Mouse (Mus musculus): Measurements from ENCODE around the gene Pars2. TPM values are rescaled to one million over a fixed set of nuclear protein-coding genes. Genes with fewer than 3 reads are reported as not detected.

The Pars2 gene
- total RNA-seq, 2 experiments from 2014 or later: 6.0 to 8.7 TPM

DNA sequence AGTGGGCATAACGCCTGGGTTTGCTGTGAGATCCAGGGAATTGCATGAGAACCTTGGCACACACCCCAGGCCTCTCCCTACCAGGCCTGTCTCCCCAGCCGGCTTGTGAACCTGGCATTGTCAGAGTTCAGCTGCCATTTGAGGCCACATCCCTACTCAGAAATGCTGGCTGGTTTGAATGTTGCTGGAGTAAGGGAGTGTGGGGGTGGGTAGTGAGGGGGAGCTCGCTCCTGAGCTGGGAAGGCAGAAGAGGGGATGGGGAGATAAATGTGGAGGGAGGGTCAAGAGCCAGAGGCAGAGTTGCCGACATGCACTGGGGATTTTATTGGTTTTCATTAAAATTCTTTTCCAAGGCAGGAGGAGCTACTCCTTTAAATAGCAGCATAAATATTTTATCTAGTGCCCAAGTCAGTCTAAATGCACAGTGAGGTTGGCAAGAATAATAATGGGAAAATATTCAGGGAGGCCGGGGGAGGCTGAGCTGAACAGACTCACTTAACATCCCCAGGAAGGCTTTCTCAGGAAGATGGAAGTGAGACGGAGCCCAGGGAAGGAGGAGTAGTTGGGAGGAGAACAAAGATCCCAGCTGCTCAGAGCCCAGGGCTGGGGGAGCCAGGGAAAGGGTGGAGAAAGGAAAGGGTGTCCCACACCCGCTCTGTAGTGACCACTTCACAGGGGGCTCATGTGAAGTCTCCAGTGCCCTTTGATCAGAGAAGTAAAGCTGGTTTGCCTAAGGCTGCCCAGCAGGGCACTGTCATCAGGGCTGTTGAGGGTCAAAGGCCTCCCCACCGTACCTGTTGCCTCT lies 17.4 kb upstream of the Pars2 start:
- peak; percentile 18 for DNase-seq

GRCm38 (mm10) chr4:106634086-106634479 lies 16.8 kb upstream of the Pars2 start:
- no peak for DNase-seq

DNA sequence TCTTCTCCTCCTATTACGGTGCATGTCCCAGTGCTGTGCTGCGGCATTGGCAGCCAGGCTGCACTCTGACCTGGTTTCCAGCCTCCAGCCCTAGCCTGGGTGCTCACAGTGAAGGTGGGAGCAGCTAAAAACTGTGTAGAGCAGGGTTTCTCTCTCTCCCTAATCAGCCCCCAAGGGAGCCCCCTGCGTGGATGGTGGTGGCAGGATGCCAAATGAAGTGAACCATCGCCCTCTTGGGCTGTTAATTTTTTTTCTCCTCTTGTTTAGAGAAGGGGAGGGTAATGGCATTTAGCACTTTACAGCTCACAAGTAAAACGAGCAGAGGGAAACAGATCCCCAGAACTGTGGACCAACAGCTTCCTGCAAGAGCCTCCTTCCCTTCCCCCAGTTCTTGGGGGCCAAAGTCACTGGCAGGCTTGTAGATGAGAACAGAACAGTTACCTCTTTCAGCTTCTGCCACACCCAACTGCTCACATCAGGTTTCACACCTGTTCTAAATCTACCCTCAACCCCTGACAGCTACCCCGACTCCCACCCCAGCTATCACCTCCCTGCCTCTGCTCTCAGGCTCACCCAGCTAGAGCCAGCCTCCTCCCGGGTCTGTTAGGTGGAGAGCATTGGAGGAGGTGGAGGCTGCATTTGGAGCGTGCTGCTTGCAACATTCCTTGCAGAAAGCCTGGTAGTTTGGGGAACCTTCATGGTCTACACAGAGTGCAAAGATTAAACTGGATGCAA lies 7.2 kb upstream of the Pars2 start:
- DNase-seq: peak; percentile 13

GRCm38 (mm10) chr4:106644218-106644610 lies 6.7 kb upstream of the Pars2 start:
- DNase-seq: no peak

- no peak for DNase-seq
Observed at GRCm38 (mm10) chr4:106645797-106646196, 5.1 kb upstream of the Pars2 start.

DNA sequence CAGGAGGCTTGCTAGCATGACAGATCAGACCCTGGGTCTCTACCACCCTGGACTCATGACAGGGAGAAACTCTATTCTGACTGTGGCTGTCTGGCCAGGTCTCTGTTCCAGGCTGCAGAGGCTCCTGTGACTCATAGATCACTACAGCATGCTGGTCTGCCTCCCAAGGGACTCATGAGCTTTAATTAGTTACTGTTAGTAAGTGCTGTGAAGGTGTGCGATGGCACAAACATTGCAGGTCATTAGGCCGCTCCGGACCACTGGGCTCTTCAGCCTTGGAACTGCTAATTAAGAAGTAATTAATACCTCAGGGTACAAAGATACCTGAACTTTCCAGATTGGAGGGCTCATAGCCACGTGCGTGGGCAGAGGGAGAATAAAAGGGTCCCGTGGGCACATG lies 3.7 kb upstream of the Pars2 start:
- DNase-seq: no peak

DNA sequence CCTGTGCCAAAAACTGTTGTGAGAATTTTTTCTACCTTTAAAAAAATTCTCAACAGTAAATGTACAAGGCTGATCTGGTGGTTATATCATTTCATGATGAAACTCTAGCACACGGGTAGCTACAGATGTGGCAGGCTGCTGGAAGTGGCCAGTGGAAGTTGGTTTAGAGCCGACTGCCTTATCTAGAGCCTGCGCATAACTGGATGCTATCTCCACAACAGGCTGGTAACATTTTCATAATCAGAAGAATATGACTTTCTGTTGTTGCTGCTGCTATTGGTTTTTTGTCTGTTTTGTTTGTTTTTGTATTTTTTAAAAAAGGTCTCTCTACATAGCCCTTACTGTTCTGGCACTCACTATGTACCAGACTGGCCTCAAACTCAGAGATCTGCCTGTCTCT lies 1.7 kb downstream of the Pars2 start:
- DNase-seq: no peak

- DNase-seq: no peak
Observed at GRCm38 (mm10) chr4:106653051-106653450, 2.2 kb downstream of the Pars2 start.

DNA sequence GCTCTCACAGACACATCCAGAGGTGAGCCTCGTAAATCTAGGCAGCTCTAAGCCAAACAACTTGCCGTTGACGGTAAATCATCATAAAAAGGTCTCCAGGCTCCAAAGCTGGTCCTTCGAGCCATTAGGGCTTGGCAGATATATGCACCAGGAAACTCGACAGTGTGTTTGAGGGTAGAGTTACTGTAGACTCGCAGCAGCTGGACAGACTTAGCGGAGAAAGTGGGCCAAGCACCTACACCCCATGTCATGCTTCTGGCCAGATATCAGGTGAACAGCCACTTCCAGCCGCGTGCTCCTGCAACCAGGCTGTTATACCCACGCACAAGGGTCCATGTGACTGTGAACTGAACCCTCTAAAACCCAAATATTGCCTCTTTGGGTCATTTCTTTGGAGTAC lies 4.8 kb downstream of the Pars2 start:
- DNase-seq: no peak

DNA sequence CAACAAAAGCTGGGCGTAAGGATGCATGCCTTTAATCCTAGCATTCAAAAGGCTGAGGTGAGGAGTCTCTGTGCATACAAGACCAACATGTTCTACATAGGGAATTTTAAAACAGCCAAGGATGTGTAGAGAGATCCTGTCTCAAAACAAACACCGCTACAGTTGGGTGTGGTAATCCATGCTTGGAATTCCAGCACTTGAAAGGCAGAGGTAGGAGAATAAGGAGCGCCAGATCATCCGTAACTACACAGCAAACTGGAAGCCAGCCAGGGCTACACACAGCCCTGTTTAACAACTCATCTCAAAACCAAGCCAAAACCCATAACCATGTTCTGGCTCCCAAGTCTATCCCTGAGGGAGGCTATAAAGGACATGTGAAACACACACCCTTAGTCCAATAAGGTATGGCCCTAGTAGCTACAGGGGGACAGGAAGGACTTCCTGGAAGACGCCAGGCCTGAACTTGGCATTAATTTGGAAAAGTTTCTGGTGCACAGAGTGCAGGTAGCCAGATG lies 13.1 kb downstream of the Pars2 start:
- no peak for DNase-seq

- no peak for DNase-seq
Observed at GRCm38 (mm10) chr4:106664697-106665096, 13.8 kb downstream of the Pars2 start.

DNA sequence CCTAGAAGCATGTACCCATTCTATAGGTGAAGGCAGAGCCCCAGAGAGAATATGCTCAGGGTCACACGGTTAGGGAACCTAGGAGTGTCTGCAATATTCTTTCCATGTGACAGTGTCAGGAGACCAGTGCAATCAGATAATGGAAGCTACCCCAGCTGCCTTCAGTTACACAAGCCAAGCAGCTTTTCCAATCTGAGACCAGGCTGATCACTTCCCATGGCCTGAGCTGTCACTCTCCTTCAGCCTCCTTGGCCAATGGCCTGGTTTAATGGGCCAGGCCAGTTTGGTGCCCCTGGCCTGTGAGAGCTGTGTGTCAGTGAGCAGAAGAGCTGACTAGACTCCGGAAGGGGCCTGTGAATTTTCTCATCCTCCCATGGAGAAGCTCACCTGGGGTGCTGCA lies 14.4 kb downstream of the Pars2 start:
- DNase-seq: no peak

- no peak for DNase-seq
Observed at GRCm38 (mm10) chr4:106665673-106666072, 14.8 kb downstream of the Pars2 start.

DNA sequence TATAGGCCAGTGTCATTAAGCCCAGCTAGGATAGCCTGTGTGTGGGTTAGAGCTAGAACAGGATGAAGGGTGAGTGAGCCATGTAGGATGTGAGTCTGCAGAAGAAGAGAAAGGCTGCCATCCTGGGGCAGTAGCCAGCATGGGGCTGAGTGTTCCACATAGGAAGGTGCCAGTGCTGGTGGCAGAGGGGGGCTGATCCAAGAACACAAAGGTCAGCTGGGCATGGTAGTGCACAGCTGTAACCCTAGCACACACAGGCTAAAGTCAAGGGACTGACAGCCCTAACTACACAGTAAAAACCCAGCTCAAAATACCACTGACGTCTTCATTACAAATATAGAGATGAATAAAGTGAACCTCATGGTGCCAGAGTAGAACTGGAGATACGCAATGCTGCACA lies 15.7 kb downstream of the Pars2 start:
- no peak for DNase-seq

DNA sequence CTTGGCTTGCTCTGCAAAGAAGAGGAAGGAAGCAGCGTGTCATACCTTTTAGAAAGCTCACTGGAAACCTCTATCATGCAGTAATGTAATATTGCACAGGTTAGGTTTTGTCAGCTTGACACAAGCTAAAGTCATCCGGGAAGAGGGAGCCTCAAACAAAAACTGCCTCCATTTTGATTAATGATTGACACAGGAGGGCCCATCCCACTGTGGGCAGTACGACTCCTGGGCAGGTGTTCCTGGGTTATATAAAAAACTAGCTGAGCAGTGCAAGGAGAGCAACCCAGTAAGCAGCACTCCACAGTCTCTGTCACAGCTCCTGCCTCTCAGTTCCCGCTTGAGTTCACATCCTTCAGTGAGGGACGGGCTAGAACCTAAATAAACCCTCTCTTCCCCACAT lies 25.9 kb downstream of the Pars2 start:
- no peak for DNase-seq

DNA sequence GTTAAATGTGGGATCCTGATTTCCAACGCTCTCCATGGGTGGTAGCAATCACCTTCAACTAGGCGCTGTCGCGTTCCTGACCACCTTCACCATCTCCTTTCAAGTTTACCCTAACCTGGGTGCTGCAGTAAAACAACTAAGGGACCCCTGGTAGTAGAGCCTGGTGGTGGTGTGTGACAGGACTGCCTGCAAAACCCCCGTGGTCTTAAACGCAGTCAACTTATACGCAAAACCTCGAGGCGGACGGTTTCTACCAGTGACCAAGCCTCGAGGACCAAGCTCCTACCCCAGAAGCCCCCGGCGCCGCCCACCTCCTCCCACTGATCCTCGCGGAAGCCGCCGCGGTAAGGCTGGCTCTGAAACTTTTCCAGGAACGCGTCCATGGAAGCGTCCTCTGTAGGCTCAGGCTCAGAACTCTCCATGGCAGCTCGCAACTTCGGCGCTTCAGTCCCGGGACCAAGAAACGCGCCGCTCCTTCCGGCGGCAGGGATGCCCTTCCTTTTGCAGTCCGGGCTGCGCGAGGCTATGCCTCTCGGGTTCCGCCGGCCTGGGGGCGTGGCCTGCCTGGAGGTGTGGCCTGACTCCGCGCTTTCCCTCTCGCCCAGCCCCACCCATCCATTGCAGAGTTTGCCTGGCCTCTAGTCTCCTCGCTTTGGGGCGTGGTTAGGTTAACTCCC lies 27.7 kb downstream of the Pars2 start, which contains the start of gene Ttc4:
Ttc4 (minus strand) TSS at position 503 of the 677 bp plus-strand sequence.
- DNase-seq: peak; percentile 95

DNA sequence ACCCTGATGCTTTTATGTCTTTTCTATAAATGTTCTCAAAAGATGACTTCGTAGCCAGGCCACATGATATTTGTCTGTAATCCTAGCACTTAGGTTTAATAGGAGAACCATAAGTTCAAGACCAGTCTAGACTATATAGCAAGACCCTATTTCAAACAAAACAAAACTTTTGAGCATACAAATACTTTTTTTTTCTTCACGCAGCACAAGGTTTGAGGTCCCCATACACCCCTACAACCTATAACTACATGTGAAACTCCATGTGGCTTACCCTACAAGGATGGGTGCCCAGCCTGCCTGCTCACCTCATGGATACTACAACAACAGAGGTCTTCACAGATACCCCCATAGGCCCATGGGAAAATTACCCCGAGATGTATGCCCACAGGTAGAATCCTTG lies 28.3 kb downstream of the Pars2 start:
- no peak for DNase-seq

DNA sequence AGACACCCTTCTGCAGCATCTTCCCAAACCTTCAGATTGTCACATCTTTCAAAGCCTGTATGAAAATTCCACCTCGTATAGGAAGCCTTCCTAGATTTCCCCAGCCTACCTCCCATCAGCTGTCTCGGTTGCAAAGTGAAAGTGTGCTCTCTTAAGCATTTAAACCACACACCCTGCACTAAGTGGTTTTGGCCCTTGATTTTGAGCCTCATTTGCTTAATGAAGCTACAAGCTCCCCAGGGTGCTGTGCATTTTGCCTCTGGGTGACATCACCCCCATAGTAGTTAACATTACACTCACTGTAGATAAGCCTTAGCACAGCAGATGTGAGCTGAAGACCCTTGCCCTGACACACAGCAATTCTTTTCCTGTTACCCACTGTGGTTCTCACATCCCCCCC lies 30.1 kb downstream of the Pars2 start:
- DNase-seq: no peak

DNA sequence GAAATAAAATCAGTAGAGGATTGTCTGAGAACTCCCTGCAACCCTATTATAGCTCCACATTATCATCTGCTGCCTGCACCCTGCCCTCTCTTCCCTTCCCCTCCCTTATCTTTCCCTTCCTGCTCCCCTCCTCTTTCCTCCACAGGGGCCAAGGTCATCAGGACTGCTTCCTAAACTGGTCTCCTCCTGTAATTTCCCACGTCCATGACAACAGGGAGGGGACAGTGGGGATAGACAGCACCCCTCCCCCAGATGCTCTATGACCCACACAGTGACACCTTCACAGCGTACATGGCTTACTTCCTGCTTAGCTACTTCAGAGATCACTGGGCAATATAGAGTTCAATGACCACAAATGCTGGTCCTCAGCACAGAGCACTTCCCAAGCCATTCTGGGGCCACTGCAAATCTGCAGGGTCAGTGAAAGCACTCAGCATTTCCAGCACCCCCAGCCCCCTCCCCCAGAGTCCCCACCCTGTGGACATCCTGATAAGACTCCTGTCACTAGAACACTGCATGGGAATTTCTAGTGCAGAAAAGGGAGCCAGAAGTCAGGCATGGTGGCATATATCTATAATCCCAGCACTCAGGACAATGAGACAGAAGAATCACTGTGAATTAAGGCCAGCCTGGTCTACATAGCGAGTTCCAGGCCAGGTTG lies 37.9 kb downstream of the Pars2 start:
- no peak for DNase-seq

GRCm38 (mm10) chr4:106693841-106694430 lies 43.1 kb downstream of the Pars2 start:
- no peak for DNase-seq

DNA sequence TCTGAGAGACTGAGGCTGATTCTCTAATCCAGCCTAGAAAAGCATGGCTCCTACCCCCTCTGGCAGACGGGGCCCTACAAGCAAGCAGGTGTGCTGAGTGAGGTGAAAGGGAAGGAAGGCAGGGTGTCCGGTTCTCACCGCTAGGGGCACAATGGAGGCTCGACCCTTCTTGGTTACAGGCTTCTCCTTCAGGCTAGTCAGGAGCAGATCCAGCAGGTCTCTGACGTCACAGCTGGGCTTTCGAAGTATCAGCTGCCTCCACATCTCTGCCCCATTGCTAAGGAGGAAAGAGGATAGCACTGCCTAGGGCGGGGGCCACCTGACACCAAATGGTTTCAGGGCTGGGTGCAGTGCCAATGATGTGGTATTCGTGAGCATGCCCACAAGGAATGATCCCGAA lies 49.1 kb downstream of the Pars2 start:
- DNase-seq: peak; percentile 17

- DNase-seq: no peak
Observed at GRCm38 (mm10) chr4:106700798-106701197, 49.9 kb downstream of the Pars2 start.
